Mouse (Mus musculus): ENCODE results near the gene Slx1b. TPM values are rescaled to one million over a fixed set of nuclear protein-coding genes. Genes with fewer than 3 reads are reported as not detected.
A peak's percentile ranks its signal among the peaks of the same experiment; 100 is the strongest.

Gene Slx1b
- polyA plus RNA-seq, 1 experiment from 2014 or later = 10.9 TPM

DNA sequence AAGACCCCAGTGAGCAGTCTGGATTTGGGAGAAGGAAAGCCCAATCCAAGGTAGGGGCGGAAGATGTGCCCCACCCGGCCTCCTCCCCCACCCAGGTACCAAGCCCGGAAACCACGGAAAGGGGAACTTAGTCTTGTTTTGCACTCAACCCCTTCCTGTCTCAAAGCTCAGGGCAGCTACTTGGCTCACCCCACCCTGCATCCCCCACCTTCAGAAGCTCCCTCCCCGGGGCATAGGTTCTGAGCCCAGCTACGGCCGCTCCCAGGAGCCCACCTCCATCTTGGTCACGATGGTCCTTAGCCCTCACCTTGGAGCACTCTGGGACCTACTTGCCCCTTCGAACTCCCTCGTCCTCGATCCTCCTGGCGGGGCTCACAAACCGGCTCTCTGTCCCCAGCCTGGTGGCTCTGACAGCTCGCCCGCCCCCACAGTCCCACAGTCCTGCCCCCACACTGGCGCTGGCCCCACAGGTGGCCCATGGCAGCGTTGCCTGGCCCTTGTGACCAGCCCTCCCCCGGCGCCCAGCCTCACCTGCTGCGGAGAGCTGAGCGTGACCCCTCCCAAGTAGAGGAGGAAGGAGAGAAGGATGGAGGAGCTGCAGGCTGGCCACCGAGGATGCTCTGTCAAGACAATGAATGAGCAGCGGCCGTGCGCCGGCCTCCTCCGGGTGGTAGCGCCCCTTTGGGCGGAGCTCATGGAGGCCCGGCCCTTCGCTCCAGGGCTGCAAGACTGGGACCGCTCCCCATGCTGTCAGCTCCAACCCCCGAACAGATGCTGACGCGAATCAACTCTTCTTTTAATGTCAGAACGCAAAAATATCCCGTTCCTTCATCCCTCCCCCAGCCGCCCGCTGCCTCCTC, 8.8 kb upstream of the Slx1b start:
- Histone ChIP-seq H3K27me3 (ENCODE audit: control insufficient read depth, insufficient read depth, low read length) (no peaks in the 10 kb centered on the region), H3K36me3 (replicated peaks; ENCODE audit: control insufficient read depth, insufficient read depth) (peaks cover 13% of the 10 kb centered on the region), H3K27ac (peak overlapping the region; percentile 80), H3K9ac (peak overlapping the region; percentile 82), H3K4me1 (replicated peaks; ENCODE audit: control insufficient read depth, insufficient read depth, low read length) (peaks cover 33% of the 10 kb centered on the region), H3K4me2 (replicated peaks) (peak overlapping the region; percentile 62), H3K4me3 (replicated peaks; ENCODE audit: low read length) (peak overlapping the region; percentile 55), H3K9me3 (ENCODE audit: control insufficient read depth, low read length) (no peaks in the 10 kb centered on the region)
- ATAC-seq (ENCODE audit: low FRiP score) (peak; percentile 81), DNase-seq (ENCODE audit: low spot score) (peak; percentile 79)
- 3% methylated on average over 39 of the region's 39 CpGs for WGBS

DNA sequence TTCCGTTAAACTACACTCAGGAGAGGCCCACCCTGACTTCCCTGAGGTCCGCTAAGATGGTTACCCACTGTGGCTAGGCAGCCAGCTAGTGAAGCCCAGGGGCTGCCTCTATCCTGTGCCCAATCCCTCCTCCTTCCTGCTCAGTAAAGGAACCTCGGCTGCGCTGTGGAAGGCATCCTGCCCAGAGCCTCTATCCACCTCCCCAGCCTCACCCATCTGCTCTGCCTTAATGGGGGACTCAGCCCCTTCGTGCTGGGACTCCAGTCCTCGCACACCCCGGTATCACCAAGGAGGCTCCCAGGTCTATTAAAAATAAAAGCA, 8.1 kb upstream of the Slx1b start:
- 12% methylated on average over 7 of the region's 7 CpGs for WGBS
- peaks cover 33% of the 10 kb centered on the region for H3K4me1 ChIP-seq (replicated peaks; ENCODE audit: control insufficient read depth, insufficient read depth, low read length)

DNA sequence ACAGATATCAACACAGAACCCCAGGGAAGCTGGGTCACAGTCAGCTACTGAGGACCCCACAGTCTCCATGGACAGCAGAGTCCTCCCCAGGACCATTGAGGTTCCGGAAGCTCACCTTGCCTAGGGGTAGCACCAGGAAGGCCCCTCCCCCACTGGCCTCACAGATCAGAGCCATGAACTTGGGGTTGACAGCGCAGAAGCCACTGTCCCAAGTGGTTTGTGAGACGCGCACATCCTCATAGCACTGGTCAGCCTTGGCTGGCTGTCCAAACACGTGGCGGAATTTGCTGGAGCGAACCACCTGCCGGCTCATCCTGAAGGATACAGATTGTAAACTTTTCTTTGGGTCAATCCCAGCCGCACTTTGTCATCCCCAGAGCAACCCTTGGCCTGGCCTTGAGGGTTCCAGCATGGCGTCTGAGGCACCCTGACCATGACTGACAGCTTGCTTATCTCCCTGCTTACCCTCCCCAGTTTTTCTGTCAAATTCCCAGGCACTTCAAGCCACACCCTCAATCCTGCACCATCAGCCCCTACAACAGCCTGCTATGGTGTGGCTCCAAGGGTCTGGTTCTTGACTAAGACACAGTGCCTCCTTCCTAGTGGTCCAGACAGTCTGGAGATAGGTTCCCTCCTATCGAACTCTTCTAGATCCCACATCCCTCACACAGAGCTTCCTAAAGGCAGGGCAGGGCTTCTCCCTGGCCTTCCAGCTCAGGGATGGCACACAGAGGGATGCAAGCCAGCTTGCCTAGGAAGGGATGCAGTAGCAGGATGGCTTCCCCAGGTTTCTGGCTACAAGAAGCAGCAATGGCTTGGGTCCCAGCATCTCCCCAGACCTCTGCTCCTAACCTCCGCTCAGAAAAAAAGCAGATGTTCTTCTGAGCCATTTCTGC, 7.5 kb upstream of the Slx1b start:
- WGBS = 80% methylated on average over 12 of the region's 12 CpGs
- peak overlapping the region; percentile 62 for H3K4me2 ChIP-seq (replicated peaks)
- DNase-seq (ENCODE audit: low spot score) (no peak), ATAC-seq (ENCODE audit: low FRiP score) (no peak)
- H3K27me3 ChIP-seq (ENCODE audit: control insufficient read depth, insufficient read depth, low read length) = no peaks in the 10 kb centered on the region
- peak overlapping the region; percentile 82 for H3K9ac ChIP-seq
- peak overlapping the region; percentile 80 for H3K27ac ChIP-seq
- H3K4me3 ChIP-seq (replicated peaks; ENCODE audit: low read length) = peak overlapping the region; percentile 55
- peaks cover 23% of the 10 kb centered on the region for H3K36me3 ChIP-seq (replicated peaks; ENCODE audit: control insufficient read depth, insufficient read depth)
- H3K4me1 ChIP-seq (replicated peaks; ENCODE audit: control insufficient read depth, insufficient read depth, low read length) = peaks cover 33% of the 10 kb centered on the region
- H3K9me3 ChIP-seq (ENCODE audit: control insufficient read depth, low read length) = no peaks in the 10 kb centered on the region

More for the DNA sequence above, 8.1 kb upstream of the Slx1b start:
- H3K9me3 ChIP-seq (ENCODE audit: control insufficient read depth, low read length) = no peaks in the 10 kb centered on the region
- peak overlapping the region; percentile 80 for H3K27ac ChIP-seq
- no peak for ATAC-seq (ENCODE audit: low FRiP score)
- H3K27me3 ChIP-seq (ENCODE audit: control insufficient read depth, insufficient read depth, low read length) = no peaks in the 10 kb centered on the region
- peak overlapping the region; percentile 62 for H3K4me2 ChIP-seq (replicated peaks)
- peak overlapping the region; percentile 55 for H3K4me3 ChIP-seq (replicated peaks; ENCODE audit: low read length)
- H3K36me3 ChIP-seq (replicated peaks; ENCODE audit: control insufficient read depth, insufficient read depth) = peaks cover 19% of the 10 kb centered on the region
- peak overlapping the region; percentile 82 for H3K9ac ChIP-seq
- no peak for DNase-seq (ENCODE audit: low spot score)

DNA sequence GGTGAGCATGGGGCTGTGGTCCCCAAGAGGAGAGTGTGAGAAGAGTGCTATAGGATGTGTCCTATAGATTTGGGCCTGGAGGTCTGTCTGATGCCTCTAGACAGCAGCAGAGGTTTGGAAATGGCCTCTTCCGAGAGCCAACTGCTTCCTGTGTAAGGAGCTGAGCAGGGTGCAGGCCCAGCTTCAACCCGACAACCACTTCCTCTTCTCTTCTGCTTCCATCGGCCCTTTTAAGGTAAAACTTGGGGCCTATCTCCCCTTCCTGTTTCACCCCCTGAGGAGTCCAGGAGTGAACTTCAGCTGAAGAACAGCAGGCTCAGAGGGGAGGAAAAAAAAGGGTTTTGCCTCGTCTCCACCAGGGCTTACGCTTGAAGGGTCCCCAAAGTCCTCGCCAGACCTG, 6.8 kb upstream of the Slx1b start:
- H3K27ac ChIP-seq = no peak overlapping the region
- peaks cover 33% of the 10 kb centered on the region for H3K4me1 ChIP-seq (replicated peaks; ENCODE audit: control insufficient read depth, insufficient read depth, low read length)
- H3K9me3 ChIP-seq (ENCODE audit: control insufficient read depth, low read length) = no peaks in the 10 kb centered on the region
- 81% methylated on average over 6 of the region's 6 CpGs for WGBS
- DNase-seq (ENCODE audit: low spot score) = no peak
- H3K9ac ChIP-seq = peak overlapping the region; percentile 13; the same call in 1 of the 2 replicates
- peak overlapping the region; percentile 62 for H3K4me2 ChIP-seq (replicated peaks)
- no peaks in the 10 kb centered on the region for H3K27me3 ChIP-seq (ENCODE audit: control insufficient read depth, insufficient read depth, low read length)
- H3K4me3 ChIP-seq (replicated peaks; ENCODE audit: low read length) = peak overlapping the region; percentile 55; the same call in 1 of the 2 replicates
- ATAC-seq (ENCODE audit: low FRiP score) = no peak
- H3K36me3 ChIP-seq (replicated peaks; ENCODE audit: control insufficient read depth, insufficient read depth) = peaks cover 30% of the 10 kb centered on the region

DNA sequence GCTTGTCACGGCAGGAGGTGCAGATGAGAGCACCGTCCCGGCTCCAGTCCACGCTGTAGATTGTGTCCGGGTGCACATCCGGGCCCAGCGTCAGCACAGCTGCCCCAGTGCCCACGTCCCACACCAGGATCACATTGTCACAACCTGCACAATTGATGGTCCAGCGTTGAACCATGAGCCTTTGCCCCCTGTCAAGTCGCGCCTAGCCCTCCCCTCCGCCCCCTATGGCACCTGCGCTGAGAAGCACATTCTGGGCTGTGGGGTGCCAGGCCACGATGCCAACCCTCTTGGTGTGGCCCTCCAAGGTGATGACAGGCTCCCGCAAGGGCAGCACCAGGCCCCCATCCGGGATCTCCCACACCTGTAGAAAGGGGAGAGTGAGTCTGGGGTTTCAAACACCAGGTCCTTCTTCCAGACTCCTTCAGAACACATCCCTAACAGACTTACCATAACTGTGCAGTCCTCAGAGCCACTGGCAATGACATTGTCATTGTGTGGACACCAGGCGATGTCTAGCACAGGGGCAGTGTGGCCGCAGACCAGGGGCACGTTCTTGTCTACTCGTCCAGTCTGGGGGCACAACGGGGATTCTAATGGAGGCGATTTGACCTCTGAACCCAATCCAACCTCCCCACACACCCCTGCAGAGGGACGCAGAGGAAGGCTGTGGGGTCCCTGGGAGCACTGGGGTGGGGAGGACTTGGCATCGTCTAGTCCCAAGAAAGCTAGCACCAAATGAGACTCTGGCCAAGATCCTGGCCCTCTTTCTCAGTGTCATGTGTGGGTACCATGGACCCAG, 6.2 kb upstream of the Slx1b start:
- ATAC-seq (ENCODE audit: low FRiP score) (no peak), DNase-seq (ENCODE audit: low spot score) (no peak)
- Histone ChIP-seq H3K4me1 (replicated peaks; ENCODE audit: control insufficient read depth, insufficient read depth, low read length) (peaks cover 39% of the 10 kb centered on the region), H3K4me3 (replicated peaks; ENCODE audit: low read length) (no peak overlapping the region), H3K27ac (no peak overlapping the region), H3K4me2 (replicated peaks) (peak overlapping the region; percentile 62), H3K9ac (peak overlapping the region; percentile 13; the same call in 1 of the 2 replicates), H3K27me3 (ENCODE audit: control insufficient read depth, insufficient read depth, low read length) (no peaks in the 10 kb centered on the region), H3K36me3 (replicated peaks; ENCODE audit: control insufficient read depth, insufficient read depth) (peaks cover 33% of the 10 kb centered on the region), H3K9me3 (ENCODE audit: control insufficient read depth, low read length) (no peaks in the 10 kb centered on the region)
- 56% methylated on average over 24 of the region's 24 CpGs for WGBS

DNA sequence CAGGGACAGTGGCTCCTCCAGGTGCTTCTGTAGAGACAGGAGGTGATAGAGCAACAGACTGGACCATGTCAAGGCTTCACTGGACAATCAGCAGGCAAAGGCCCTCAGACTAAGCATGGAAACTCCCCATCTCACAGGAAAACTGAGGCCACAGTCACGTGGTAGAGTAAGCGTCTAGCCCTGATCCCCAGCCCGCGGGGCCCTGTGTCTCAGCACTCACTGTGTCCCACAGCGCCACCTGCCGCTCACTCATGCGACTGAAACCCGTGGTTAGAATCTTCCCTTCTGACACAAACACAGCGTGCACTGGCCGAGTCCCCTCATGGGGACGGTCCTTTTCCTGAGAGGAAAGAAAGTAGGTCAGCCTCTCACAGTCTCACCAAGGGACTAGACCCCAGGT, 5.5 kb upstream of the Slx1b start:
- no peaks in the 10 kb centered on the region for H3K9me3 ChIP-seq (ENCODE audit: control insufficient read depth, low read length)
- WGBS = under 1% methylated on average over 11 of the region's 11 CpGs

DNA sequence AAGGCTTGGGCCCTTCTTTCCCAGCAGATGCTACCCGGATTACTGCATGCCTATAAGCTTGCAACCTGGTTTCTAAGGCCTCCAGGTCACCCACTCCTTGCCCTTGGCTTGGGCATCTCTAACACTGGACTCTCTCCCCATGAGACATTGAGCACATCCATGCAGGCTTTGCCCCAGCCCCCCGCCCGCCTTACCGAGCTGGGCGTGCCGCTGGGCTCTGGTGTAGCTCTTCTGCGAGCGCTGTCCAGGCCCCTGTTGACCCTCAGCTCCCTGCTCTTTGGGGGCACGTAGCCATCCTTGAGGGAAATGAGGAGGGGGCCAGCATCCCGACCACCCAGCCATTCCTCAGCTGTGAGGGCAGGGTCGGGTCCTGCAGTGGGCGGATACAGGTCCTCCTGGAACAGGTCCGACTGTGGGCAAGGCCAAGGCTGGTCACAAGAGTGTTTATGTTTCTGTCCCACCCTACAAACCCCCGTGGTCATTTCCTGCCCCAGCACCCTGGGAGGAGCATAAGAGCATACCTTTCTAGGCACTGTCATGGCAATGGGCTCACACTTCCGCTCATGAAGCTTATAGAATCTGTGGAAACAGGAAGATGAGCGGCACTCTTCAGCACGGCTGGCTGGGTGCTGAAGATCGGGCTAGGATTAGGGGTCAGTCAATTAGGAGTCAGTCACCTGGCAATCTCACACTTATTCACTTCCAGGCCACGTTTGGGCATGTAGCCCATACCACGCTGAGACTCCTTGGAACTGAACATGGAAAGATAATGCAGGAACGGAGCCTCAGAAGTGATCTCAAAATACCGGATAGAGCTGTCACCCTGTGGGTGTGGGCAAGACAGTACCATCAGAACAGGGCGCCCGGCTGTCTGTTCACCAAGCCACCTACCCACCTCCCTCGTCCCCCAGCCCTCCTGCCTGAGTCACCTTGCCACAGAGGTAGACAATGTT, 4.8 kb upstream of the Slx1b start:
- Histone ChIP-seq H3K36me3 (replicated peaks; ENCODE audit: control insufficient read depth, insufficient read depth) (peaks cover 33% of the 10 kb centered on the region), H3K9ac (no peak overlapping the region), H3K4me1 (replicated peaks; ENCODE audit: control insufficient read depth, insufficient read depth, low read length) (peaks cover 42% of the 10 kb centered on the region), H3K4me2 (replicated peaks) (no peak overlapping the region), H3K4me3 (replicated peaks; ENCODE audit: low read length) (no peak overlapping the region), H3K27ac (no peak overlapping the region), H3K9me3 (ENCODE audit: control insufficient read depth, low read length) (no peaks in the 10 kb centered on the region), H3K27me3 (ENCODE audit: control insufficient read depth, insufficient read depth, low read length) (no peaks in the 10 kb centered on the region)
- ATAC-seq (ENCODE audit: low FRiP score) (no peak), DNase-seq (ENCODE audit: low spot score) (no peak)
- 82% methylated on average over 25 of the region's 25 CpGs for WGBS

More for the DNA sequence above, 5.5 kb upstream of the Slx1b start:
- H3K4me1 ChIP-seq (replicated peaks; ENCODE audit: control insufficient read depth, insufficient read depth, low read length) = peaks cover 43% of the 10 kb centered on the region
- peak overlapping the region; percentile 62 for H3K4me2 ChIP-seq (replicated peaks)
- DNase-seq (ENCODE audit: low spot score) (peak; percentile 90), ATAC-seq (ENCODE audit: low FRiP score) (peak; percentile 47; the same call in 1 of the 2 replicates)
- H3K36me3 ChIP-seq (replicated peaks; ENCODE audit: control insufficient read depth, insufficient read depth) = peaks cover 33% of the 10 kb centered on the region
- no peak overlapping the region for H3K4me3 ChIP-seq (replicated peaks; ENCODE audit: low read length)
- 0 out of 2 replicates have a peak overlapping the region, but pooled peaks have one; percentile 1 for H3K9ac ChIP-seq
- no peak overlapping the region for H3K27ac ChIP-seq
- H3K27me3 ChIP-seq (ENCODE audit: control insufficient read depth, insufficient read depth, low read length) = no peaks in the 10 kb centered on the region

DNA sequence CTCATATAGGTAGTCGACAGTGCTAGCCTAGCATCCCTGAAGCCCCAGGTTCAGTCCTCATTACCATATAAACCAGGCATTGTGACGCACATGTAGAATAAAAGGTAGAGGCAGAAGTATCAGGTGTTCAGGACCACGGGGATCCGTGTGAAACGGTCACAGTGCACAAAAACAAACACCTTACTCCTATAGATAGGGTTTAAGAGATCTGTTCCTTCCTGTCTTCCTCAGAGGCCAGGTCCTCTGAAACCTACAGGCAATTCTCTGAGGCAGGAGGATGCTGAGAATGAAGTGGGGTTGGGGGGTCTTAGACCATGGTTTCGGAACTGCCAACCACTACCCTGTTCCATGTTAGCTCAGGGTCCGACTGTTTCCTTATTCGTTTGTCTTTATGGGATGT, 2.3 kb upstream of the Slx1b start:
- H3K27ac ChIP-seq = no peak overlapping the region
- no peak overlapping the region for H3K9ac ChIP-seq
- H3K4me3 ChIP-seq (replicated peaks; ENCODE audit: low read length) = no peak overlapping the region
- no peak for DNase-seq (ENCODE audit: low spot score)
- no peak overlapping the region for H3K4me2 ChIP-seq (replicated peaks)
- H3K36me3 ChIP-seq (replicated peaks; ENCODE audit: control insufficient read depth, insufficient read depth) = peaks cover 33% of the 10 kb centered on the region
- ATAC-seq (ENCODE audit: low FRiP score) = no peak
- WGBS = 94% methylated on average over 8 of the region's 8 CpGs
- H3K4me1 ChIP-seq (replicated peaks; ENCODE audit: control insufficient read depth, insufficient read depth, low read length) = peaks cover 34% of the 10 kb centered on the region
- no peaks in the 10 kb centered on the region for H3K9me3 ChIP-seq (ENCODE audit: control insufficient read depth, low read length)
- no peaks in the 10 kb centered on the region for H3K27me3 ChIP-seq (ENCODE audit: control insufficient read depth, insufficient read depth, low read length)

Measured in hindbrain, embryonic 14.5 days (tissue).